11 mouse cellular contexts compared by ENCODE assay signal in the genomic region with DNA sequence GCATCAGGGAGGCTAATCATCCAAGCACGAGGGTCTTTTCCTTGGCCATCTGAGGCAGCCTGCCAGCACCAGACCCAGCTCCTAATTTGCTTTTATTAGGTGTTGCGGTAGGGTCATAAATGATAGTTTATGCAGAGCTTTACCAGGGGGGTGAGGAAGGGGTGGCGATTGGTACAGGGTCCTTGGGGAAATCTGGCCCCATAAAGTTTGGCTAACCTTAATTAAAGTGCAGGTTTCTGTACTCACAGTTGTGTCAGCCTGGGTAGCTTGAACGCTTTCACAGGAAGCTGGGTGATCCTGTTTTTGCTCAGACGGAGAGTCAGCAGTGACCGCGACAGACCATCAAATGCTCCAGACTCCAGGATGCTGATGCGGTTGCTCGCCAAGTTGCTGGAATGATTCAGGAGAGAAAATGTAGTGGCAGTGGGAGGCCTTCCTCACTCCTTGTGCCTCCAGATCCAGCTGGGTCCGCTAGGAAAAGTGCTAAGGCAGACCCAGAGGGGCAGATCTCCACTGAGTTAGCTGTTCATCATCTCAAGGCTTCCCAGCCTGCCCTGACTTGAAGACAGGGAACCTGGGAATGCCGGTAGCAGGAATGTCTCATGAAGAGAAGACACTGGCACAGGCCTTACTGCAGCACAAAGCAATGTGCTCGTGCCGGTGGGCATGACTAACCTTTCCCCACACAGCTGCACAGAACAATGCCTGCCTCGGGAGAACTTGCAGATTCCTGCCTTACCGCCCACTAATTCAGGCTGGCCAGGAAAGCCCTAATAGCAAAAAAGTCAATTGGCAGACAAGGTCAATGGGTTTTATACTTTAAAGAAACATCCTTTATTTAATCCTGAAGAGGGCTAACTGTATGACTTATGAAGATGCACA.
DNase-seq lines count a peak whose midpoint lies in the region; ATAC-seq and TF ChIP-seq lines count a peak whose summit lies in the region.
"Had no signal": no experiment of that assay in that cellular context is flagged by ENCODE, and none has a peak within 500 bp of the region (broad histone marks: within the 10 kb centered on the region; RNA-seq: fewer than 3 reads in every experiment).

No protein-coding gene starts in this region.

- ATAC-seq in neural tube, embryonic 13.5 days (ENCODE audit: low read depth): no peak

- no peaks in the 10 kb centered on the region for H3K9me3 ChIP-seq in neural tube, embryonic 13.5 days

- H3K4me3 ChIP-seq in layer of hippocampus, adult 2 months: no peak overlapping the region
- H3K4me3 ChIP-seq in neural tube, embryonic 13.5 days: no peak overlapping the region

- H3K36me3 ChIP-seq in neural tube, embryonic 13.5 days: peaks cover 16% of the 10 kb centered on the region; the same call in 1 of the 2 replicates

- no peaks in the 10 kb centered on the region for H3K27me3 ChIP-seq in neural tube, embryonic 13.5 days

- peak overlapping the region; percentile 40; the same call in 1 of the 2 replicates for H3K27ac ChIP-seq in layer of hippocampus, adult 2 months
- H3K27ac ChIP-seq in neural tube, embryonic 13.5 days (replicated peaks): peak overlapping the region; percentile 54

- 0 out of 2 replicates have a peak overlapping the region, but pooled peaks have one; percentile 39 for H3K9ac ChIP-seq in neural tube, embryonic 13.5 days

- peak; percentile 33 for DNase-seq in embryo, embryonic 11 days
- DNase-seq in embryo, embryonic 10 days (ENCODE audit: low spot score): no peak
- DNase-seq in layer of hippocampus, adult 2 months (ENCODE audit: low spot score in 2 of 2): no peak
- DNase-seq in layer of hippocampus, postnatal 10 days (ENCODE audit: low spot score in 2 of 2): no peak
- DNase-seq in hindlimb bud, embryonic 11.5 days (ENCODE audit: extremely low spot score, low read depth, low spot score): peak; percentile 87
- no peak for DNase-seq in kidney, adult 18-20 months
- no peak for DNase-seq in testis, postnatal 10 days (ENCODE audit: low spot score)
- DNase-seq: gastrocnemius, postnatal 25 days; kidney, postnatal 25 days; spleen, adult 18-20 months had no signal

- 23% methylated on average over 15 of the region's 15 CpGs for WGBS in neural tube, embryonic 13.5 days

- no peak overlapping the region for H3K4me2 ChIP-seq in neural tube, embryonic 13.5 days

- TF ChIP-seq CTCF in layer of hippocampus, adult 2 months (conservative IDR thresholded peaks at IDR 0.05): no peak

- peaks cover 76% of the 10 kb centered on the region for H3K4me1 ChIP-seq in neural tube, embryonic 13.5 days (replicated peaks)

Comparison
In these comparisons a context has a peak if more than half of its experiments do, and no peak if none do; other contexts are left out.
1. DNase-seq: peak in embryo, embryonic 11 days (single experiment) and hindlimb bud, embryonic 11.5 days (single experiment); none in embryo, embryonic 10 days (single experiment), layer of hippocampus, adult 2 months (0 of 2), layer of hippocampus, postnatal 10 days (0 of 2), kidney, adult 18-20 months (single experiment) and testis, postnatal 10 days (single experiment).